Mouse (Mus musculus): ENCODE results near the gene Gria3. TPM values are rescaled to one million over a fixed set of nuclear protein-coding genes. Genes with fewer than 3 reads are reported as not detected.

Gria3 gene
- polyA plus RNA-seq, 1 experiment from 2014 or later, result 7.9 TPM

GRCm38 (mm10) chrX:41425651-41426050 is 25.0 kb downstream of the Gria3 start:
- no peaks in the 10 kb centered on the region for H3K4me1 ChIP-seq (ENCODE audit: control insufficient read depth, insufficient read depth, low read length)
- ATAC-seq (ENCODE audit: insufficient read depth, low FRiP score), result no peak
- H3K9me3 ChIP-seq (replicated peaks; ENCODE audit: control insufficient read depth, low read length), result no peaks in the 10 kb centered on the region
- no peak overlapping the region for H3K9ac ChIP-seq (ENCODE audit: low read length)
- no peak overlapping the region for H3K4me3 ChIP-seq (replicated peaks; ENCODE audit: low read length)
- H3K27ac ChIP-seq (ENCODE audit: low read length), result no peak overlapping the region
- no peaks in the 10 kb centered on the region for H3K27me3 ChIP-seq (ENCODE audit: control insufficient read depth, insufficient read depth, low read length)
- no peaks in the 10 kb centered on the region for H3K36me3 ChIP-seq (ENCODE audit: control insufficient read depth, insufficient read depth, low read length)
- 52% methylated on average over 6 of the region's 6 CpGs for WGBS
- no peak overlapping the region for H3K4me2 ChIP-seq (ENCODE audit: low read depth, low read length)

- Histone ChIP-seq H3K9ac (ENCODE audit: low read length) (no peak overlapping the region), H3K9me3 (replicated peaks; ENCODE audit: control insufficient read depth, low read length) (no peaks in the 10 kb centered on the region), H3K4me3 (replicated peaks; ENCODE audit: low read length) (no peak overlapping the region), H3K4me1 (ENCODE audit: control insufficient read depth, insufficient read depth, low read length) (no peaks in the 10 kb centered on the region), H3K27ac (ENCODE audit: low read length) (no peak overlapping the region), H3K36me3 (ENCODE audit: control insufficient read depth, insufficient read depth, low read length) (no peaks in the 10 kb centered on the region), H3K27me3 (ENCODE audit: control insufficient read depth, insufficient read depth, low read length) (no peaks in the 10 kb centered on the region), H3K4me2 (ENCODE audit: low read depth, low read length) (no peak overlapping the region)
- 36% methylated on average over 5 of the region's 5 CpGs for WGBS
- ATAC-seq (ENCODE audit: insufficient read depth, low FRiP score), result no peak
These were observed 27.4 kb downstream of the Gria3 start for GRCm38 (mm10) chrX:41428011-41428410.

DNA sequence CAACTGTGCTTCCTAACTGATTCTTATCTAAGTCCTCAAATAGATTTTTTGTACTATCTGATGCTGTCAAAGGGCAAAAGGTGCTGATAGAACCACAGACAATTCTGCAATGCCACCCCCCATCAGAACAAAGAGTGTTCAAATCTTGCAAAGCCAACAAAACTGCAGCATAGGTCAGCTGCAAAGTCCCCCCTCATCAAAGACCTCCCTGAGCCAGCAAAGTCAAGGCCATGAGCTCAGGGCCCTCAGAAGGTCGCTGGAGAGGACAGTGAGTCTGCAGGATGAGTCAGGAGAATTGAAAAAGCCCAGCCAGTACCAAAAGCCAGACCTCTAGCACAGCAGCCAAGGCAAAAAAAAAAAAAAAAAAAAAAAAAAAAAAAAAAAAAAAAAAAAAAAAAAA is 34.9 kb downstream of the Gria3 start:
- Histone ChIP-seq H3K27me3 (ENCODE audit: control insufficient read depth, insufficient read depth, low read length) (no peaks in the 10 kb centered on the region), H3K4me3 (replicated peaks; ENCODE audit: low read length) (no peak overlapping the region), H3K9ac (ENCODE audit: low read length) (no peak overlapping the region), H3K27ac (ENCODE audit: low read length) (no peak overlapping the region), H3K4me2 (ENCODE audit: low read depth, low read length) (no peak overlapping the region), H3K4me1 (ENCODE audit: control insufficient read depth, insufficient read depth, low read length) (no peaks in the 10 kb centered on the region), H3K36me3 (ENCODE audit: control insufficient read depth, insufficient read depth, low read length) (no peaks in the 10 kb centered on the region), H3K9me3 (replicated peaks; ENCODE audit: control insufficient read depth, low read length) (no peaks in the 10 kb centered on the region)
- WGBS, result 19% methylated on average over 1 of the region's 1 CpGs
- ATAC-seq (ENCODE audit: insufficient read depth, low FRiP score), result no peak

DNA sequence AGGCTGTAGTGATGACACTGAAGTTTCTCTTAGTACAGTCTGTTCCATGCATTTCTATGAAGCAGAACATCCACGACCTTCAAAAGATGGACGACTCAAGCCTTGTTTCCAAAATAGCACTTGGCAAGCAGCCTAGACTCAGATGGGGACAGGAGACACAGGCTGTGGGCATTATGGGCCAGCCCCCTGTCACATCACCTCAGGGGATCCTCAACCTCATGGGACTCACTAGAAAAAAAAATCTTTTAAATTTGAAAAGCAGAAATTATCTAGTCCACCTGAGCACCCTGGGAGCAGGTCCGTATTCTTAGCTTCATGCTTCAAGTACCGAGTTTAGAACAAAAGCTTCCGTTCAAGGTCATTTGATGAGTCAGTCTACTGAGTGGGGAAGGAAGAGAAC is 38.2 kb downstream of the Gria3 start:
- H3K27me3 ChIP-seq (ENCODE audit: control insufficient read depth, insufficient read depth, low read length), result no peaks in the 10 kb centered on the region
- no peaks in the 10 kb centered on the region for H3K36me3 ChIP-seq (ENCODE audit: control insufficient read depth, insufficient read depth, low read length)
- H3K4me2 ChIP-seq (ENCODE audit: low read depth, low read length), result no peak overlapping the region
- ATAC-seq (ENCODE audit: insufficient read depth, low FRiP score), result no peak
- H3K27ac ChIP-seq (ENCODE audit: low read length), result no peak overlapping the region
- no peak overlapping the region for H3K4me3 ChIP-seq (replicated peaks; ENCODE audit: low read length)
- H3K4me1 ChIP-seq (ENCODE audit: control insufficient read depth, insufficient read depth, low read length), result no peaks in the 10 kb centered on the region
- 85% methylated on average over 5 of the region's 5 CpGs for WGBS
- H3K9me3 ChIP-seq (replicated peaks; ENCODE audit: control insufficient read depth, low read length), result no peaks in the 10 kb centered on the region
- H3K9ac ChIP-seq (ENCODE audit: low read length), result no peak overlapping the region

DNA sequence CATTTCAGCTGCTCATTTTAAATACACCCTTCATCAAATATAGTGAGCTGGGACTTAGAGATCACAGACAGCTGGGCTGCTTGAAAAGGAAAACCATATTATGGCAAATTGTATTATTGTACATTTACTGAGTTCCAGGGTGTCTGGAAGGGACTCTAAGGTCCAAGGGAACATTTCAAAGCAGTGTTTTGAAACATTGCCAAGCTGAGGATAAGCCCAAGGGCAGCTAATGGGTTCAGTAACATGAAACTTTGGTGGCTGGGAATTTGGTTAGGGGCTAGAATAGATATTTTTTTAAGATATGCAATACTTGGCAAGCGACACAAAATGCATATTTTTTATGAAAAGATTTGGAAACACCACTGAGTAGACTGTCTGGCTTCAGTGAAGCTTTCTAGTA is 48.2 kb downstream of the Gria3 start:
- no peak overlapping the region for H3K9ac ChIP-seq (ENCODE audit: low read length)
- H3K36me3 ChIP-seq (ENCODE audit: control insufficient read depth, insufficient read depth, low read length), result no peaks in the 10 kb centered on the region
- no peak overlapping the region for H3K4me2 ChIP-seq (ENCODE audit: low read depth, low read length)
- no peaks in the 10 kb centered on the region for H3K9me3 ChIP-seq (replicated peaks; ENCODE audit: control insufficient read depth, low read length)
- no peak for ATAC-seq (ENCODE audit: insufficient read depth, low FRiP score)
- 52% methylated on average over 1 of the region's 1 CpGs for WGBS
- H3K27me3 ChIP-seq (ENCODE audit: control insufficient read depth, insufficient read depth, low read length), result no peaks in the 10 kb centered on the region
- H3K27ac ChIP-seq (ENCODE audit: low read length), result no peak overlapping the region
- no peak overlapping the region for H3K4me3 ChIP-seq (replicated peaks; ENCODE audit: low read length)
- H3K4me1 ChIP-seq (ENCODE audit: control insufficient read depth, insufficient read depth, low read length), result no peaks in the 10 kb centered on the region

GRCm38 (mm10) chrX:41477486-41477885 is 76.8 kb downstream of the Gria3 start:
- Histone ChIP-seq H3K4me1 (ENCODE audit: control insufficient read depth, insufficient read depth, low read length) (no peaks in the 10 kb centered on the region), H3K36me3 (ENCODE audit: control insufficient read depth, insufficient read depth, low read length) (no peaks in the 10 kb centered on the region), H3K27ac (ENCODE audit: low read length) (no peak overlapping the region), H3K27me3 (ENCODE audit: control insufficient read depth, insufficient read depth, low read length) (no peaks in the 10 kb centered on the region), H3K4me2 (ENCODE audit: low read depth, low read length) (no peak overlapping the region), H3K4me3 (replicated peaks; ENCODE audit: low read length) (no peak overlapping the region), H3K9ac (ENCODE audit: low read length) (no peak overlapping the region), H3K9me3 (replicated peaks; ENCODE audit: control insufficient read depth, low read length) (no peaks in the 10 kb centered on the region)
- no peak for ATAC-seq (ENCODE audit: insufficient read depth, low FRiP score)
- WGBS, result 95% methylated on average over 2 of the region's 2 CpGs

DNA sequence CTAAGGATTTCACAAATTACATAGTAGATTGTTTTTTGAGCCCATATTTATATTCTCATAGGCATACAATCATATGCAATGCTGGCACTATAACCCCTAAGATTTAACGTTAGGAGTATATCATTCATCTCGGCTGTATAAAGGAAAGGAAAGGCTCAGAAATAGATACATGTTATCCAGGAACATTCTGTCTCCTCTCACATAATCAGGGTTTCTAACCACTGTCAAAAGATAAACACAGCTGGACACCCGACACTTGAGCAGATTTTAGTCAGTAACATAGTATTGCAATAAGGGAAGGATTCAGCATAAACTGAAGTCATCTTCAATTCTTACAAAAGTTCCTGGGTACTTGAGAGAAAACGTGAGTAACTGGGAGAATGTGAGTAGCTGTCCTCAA is 95.9 kb downstream of the Gria3 start:
- WGBS, result 54% methylated on average over 4 of the region's 4 CpGs
- no peaks in the 10 kb centered on the region for H3K36me3 ChIP-seq (ENCODE audit: control insufficient read depth, insufficient read depth, low read length)
- H3K27ac ChIP-seq (ENCODE audit: low read length), result no peak overlapping the region
- H3K9ac ChIP-seq (ENCODE audit: low read length), result no peak overlapping the region
- no peaks in the 10 kb centered on the region for H3K9me3 ChIP-seq (replicated peaks; ENCODE audit: control insufficient read depth, low read length)
- no peaks in the 10 kb centered on the region for H3K27me3 ChIP-seq (ENCODE audit: control insufficient read depth, insufficient read depth, low read length)
- no peak overlapping the region for H3K4me2 ChIP-seq (ENCODE audit: low read depth, low read length)
- ATAC-seq (ENCODE audit: insufficient read depth, low FRiP score), result no peak
- no peak overlapping the region for H3K4me3 ChIP-seq (replicated peaks; ENCODE audit: low read length)
- H3K4me1 ChIP-seq (ENCODE audit: control insufficient read depth, insufficient read depth, low read length), result no peaks in the 10 kb centered on the region

DNA sequence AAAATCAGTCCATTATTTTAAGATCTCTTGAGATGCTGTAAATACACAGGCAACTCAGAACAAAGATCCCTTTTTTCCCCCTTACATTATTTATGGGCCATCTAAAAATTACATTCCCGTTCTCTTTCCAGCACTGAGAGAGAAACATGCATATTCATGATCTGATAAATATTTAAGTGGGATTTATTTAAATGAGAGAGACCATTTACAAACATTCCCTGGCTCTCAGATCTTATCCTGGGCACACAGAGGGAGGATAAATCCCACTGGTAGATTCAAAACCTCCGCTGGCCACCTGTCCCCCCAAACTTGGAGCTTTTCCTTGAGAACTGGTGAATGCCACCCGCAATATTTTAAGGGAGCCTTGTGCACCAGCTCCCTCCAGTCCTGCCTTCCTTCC is 104.7 kb downstream of the Gria3 start:
- Histone ChIP-seq H3K36me3 (ENCODE audit: control insufficient read depth, insufficient read depth, low read length) (no peaks in the 10 kb centered on the region), H3K4me3 (replicated peaks; ENCODE audit: low read length) (no peak overlapping the region), H3K9me3 (replicated peaks; ENCODE audit: control insufficient read depth, low read length) (no peaks in the 10 kb centered on the region), H3K4me1 (ENCODE audit: control insufficient read depth, insufficient read depth, low read length) (no peaks in the 10 kb centered on the region), H3K27ac (ENCODE audit: low read length) (no peak overlapping the region), H3K27me3 (ENCODE audit: control insufficient read depth, insufficient read depth, low read length) (no peaks in the 10 kb centered on the region), H3K9ac (ENCODE audit: low read length) (no peak overlapping the region), H3K4me2 (ENCODE audit: low read depth, low read length) (no peak overlapping the region)
- no peak for ATAC-seq (ENCODE audit: insufficient read depth, low FRiP score)
- 74% methylated on average over 3 of the region's 3 CpGs for WGBS

- Histone ChIP-seq H3K36me3 (ENCODE audit: control insufficient read depth, insufficient read depth, low read length) (no peaks in the 10 kb centered on the region), H3K9ac (ENCODE audit: low read length) (no peak overlapping the region), H3K4me2 (ENCODE audit: low read depth, low read length) (no peak overlapping the region), H3K4me3 (replicated peaks; ENCODE audit: low read length) (no peak overlapping the region), H3K27ac (ENCODE audit: low read length) (no peak overlapping the region), H3K27me3 (ENCODE audit: control insufficient read depth, insufficient read depth, low read length) (no peaks in the 10 kb centered on the region), H3K9me3 (replicated peaks; ENCODE audit: control insufficient read depth, low read length) (no peaks in the 10 kb centered on the region), H3K4me1 (ENCODE audit: control insufficient read depth, insufficient read depth, low read length) (no peaks in the 10 kb centered on the region)
- ATAC-seq (ENCODE audit: insufficient read depth, low FRiP score), result no peak
- WGBS, result 79% methylated on average over 1 of the region's 1 CpGs
These were observed 107.3 kb downstream of the Gria3 start for GRCm38 (mm10) chrX:41507959-41508358.

DNA sequence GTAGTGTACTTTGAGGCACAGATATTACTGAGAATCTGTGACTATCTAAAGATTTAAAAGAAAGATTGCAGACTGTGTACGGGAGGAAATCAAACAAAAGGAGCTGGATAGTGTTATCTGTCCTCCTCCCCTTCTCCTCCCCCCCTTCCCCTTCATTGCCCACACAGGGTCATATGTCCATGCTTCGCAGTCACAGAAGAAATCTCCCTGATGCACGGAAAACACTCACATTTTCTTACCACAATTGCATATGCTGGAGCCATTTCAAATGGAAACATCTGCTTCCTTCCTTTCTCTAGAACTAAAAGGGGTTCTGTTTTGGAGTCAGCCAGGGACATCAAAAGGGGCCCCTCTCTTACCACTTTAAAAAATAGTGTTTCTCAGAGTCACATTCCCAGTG is 114.3 kb downstream of the Gria3 start:
- no peaks in the 10 kb centered on the region for H3K9me3 ChIP-seq (replicated peaks; ENCODE audit: control insufficient read depth, low read length)
- no peak overlapping the region for H3K27ac ChIP-seq (ENCODE audit: low read length)
- WGBS, result 44% methylated on average over 3 of the region's 3 CpGs
- no peak for ATAC-seq (ENCODE audit: insufficient read depth, low FRiP score)
- H3K36me3 ChIP-seq (ENCODE audit: control insufficient read depth, insufficient read depth, low read length), result no peaks in the 10 kb centered on the region
- H3K27me3 ChIP-seq (ENCODE audit: control insufficient read depth, insufficient read depth, low read length), result no peaks in the 10 kb centered on the region
- no peak overlapping the region for H3K4me2 ChIP-seq (ENCODE audit: low read depth, low read length)
- no peak overlapping the region for H3K4me3 ChIP-seq (replicated peaks; ENCODE audit: low read length)
- H3K4me1 ChIP-seq (ENCODE audit: control insufficient read depth, insufficient read depth, low read length), result no peaks in the 10 kb centered on the region
- H3K9ac ChIP-seq (ENCODE audit: low read length), result no peak overlapping the region
